Mouse (Mus musculus): ENCODE data around the gene Chst15.

Gene Chst15

GRCm38 (mm10) chr7:132317036-132317541 lies at the start of gene Chst15:
Gene Chst15, minus strand, starts transcription at chr7:132317228.
- DNase-seq (ENCODE audit: low spot score in 2 of 2) = peak; percentile 26 to 44

GRCm38 (mm10) chr7:132365703-132366384 lies 48.8 kb upstream of the Chst15 start:
- no peak for DNase-seq (ENCODE audit: low spot score in 2 of 2)

DNA sequence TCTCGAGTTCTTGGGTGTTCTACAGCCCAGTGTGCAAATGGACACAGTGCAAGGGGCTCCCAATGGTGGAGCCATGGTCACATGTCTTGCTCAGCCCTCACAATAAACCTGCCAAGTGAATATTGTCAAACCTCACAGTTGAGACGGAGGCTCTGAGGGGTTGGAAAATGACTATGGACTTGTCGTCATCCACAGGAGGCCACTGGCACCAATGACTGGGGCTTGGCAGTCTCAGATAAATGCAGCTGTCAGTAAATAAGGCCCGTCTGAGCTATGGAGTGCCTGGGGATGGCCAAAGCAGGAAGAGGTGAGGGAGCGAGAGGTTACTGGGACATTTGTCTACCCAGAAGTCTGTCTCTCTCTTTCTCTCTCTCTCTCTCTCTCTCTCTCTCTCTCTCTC lies 48.1 kb upstream of the Chst15 start:
- no peak for DNase-seq (ENCODE audit: low spot score in 2 of 2)

- DNase-seq (ENCODE audit: low spot score in 2 of 2) = no peak
Observed at GRCm38 (mm10) chr7:132364506-132364905, 47.5 kb upstream of the Chst15 start.

- no peak for DNase-seq (ENCODE audit: low spot score in 2 of 2)
Observed at GRCm38 (mm10) chr7:132360336-132360735, 43.3 kb upstream of the Chst15 start.

GRCm38 (mm10) chr7:132358709-132359108 lies 41.7 kb upstream of the Chst15 start:
- DNase-seq (ENCODE audit: low spot score in 2 of 2) = no peak

GRCm38 (mm10) chr7:132358250-132358649 lies 41.2 kb upstream of the Chst15 start:
- no peak for DNase-seq (ENCODE audit: low spot score in 2 of 2)

DNA sequence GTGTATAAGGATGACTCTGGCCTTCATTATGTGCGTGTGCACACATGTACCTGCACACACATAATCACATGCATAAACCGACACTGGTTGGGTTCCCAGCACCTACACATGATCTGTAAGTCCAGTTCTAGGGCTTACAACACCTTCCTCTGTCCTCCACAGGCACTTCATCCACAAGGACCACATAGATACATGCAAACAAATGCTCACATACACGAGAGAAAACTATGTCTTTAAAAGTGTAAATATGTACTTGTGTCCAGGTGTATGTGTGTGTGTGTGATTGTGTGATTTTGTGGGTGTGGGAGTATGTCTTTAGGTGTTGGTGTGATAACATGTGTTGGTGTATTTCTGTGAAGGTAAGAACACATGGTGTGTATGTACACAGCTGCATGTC lies 40.8 kb upstream of the Chst15 start:
- DNase-seq (ENCODE audit: low spot score in 2 of 2) = no peak

- DNase-seq (ENCODE audit: low spot score in 2 of 2) = no peak
Observed at GRCm38 (mm10) chr7:132356881-132357840, 40.1 kb upstream of the Chst15 start.

DNA sequence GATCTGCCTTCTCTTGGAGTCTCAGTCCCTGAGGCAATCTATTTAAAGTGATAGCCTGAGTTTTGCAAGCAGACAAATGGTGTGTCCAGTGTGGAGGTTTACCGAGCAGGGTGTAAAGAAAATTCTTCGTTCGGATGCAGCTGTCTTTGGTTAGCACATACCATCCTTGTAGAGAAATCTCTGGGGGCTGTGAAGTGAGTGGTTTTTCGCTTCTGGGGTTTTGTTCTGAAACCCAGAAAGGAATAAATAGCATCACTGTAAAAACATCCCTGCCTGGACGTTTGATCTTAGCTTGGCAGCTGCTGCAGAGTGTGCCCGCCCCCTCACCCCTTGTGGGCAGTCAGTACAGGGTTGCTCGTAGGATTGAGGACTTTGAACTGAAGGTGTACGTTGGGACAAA lies 39.2 kb upstream of the Chst15 start:
- no peak for DNase-seq (ENCODE audit: low spot score in 2 of 2)

DNA sequence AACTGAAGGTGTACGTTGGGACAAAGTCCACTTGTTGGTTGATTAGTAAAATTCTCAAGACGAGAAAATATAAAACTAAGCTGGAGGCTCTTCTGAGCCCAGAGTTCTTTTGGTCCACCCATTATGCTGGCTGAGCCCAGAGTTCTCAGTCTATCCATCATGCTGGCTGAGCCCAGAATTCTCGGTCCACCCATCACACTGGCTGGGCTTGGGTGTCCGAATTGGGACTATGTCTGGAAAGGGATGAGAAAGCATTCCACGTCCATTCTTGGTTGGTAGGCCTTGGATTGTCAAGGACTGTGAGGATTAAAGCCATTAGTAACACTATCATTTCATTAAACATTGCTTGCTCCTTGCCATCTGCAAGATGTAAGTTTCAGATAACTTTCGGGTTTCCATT lies 38.7 kb upstream of the Chst15 start:
- DNase-seq (ENCODE audit: low spot score in 2 of 2) = no peak

GRCm38 (mm10) chr7:132349075-132349572 lies 32.1 kb upstream of the Chst15 start:
- DNase-seq (ENCODE audit: low spot score in 2 of 2) = no peak

DNA sequence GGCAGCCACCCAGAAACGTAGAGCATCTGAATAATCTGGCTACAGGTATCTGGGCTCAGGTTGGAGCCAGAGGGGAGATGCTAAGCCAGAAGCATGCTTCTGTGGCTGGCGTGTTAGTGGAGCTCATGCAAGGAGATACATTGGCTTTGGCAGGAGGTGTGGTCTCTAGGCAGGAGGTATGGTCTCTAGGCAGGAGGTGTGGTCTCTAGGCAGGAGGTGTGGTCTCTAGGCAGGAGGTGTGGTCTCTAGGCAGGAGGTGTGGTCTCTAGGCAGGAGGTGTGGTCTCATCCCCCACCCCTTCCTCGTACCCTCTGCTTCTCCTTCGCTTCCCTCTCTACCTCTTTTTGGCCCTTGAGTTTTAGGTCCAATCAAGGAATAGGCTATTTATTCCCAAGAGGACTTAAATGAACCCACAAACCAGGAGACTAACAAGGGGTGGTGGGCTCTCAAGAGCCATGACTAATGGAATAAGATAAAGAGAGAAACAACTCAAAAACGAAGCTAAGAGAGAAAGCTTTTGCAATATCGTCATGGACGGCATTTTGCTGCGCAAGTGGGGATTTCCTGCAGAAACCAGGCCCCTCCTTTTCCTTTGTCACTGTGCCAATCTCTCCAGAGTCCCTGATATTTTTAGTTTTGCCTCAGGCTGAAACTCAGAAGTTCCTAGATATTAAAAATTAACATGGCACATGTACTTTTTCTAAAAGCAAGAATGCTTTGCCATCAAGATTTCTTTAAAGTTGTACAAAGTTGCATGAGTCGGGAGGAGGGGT lies 30.4 kb upstream of the Chst15 start:
- DNase-seq (ENCODE audit: low spot score in 2 of 2) = no peak

GRCm38 (mm10) chr7:132345526-132346070 lies 28.6 kb upstream of the Chst15 start:
- DNase-seq (ENCODE audit: low spot score in 2 of 2) = no peak

GRCm38 (mm10) chr7:132344606-132345005 lies 27.6 kb upstream of the Chst15 start:
- no peak for DNase-seq (ENCODE audit: low spot score in 2 of 2)

DNA sequence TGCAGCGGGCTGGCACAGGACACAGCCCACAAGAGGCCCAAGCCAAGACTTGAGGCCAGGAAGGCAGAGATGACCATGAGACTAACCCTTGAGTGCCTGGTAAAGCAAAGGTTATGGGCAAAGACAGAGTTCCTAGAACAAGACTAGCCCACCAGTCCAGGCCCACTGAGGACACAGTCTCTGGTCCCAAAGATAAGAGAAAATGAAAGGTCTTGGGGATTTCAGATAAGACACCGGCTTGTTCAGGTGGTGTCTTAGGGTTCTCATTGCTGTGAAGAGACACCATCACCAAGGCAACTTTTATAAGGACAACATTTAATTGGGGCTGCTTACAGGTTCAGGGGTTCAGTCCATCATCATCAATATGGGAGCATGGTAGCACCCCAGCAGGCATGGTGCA lies 26.9 kb upstream of the Chst15 start:
- DNase-seq (ENCODE audit: low spot score in 2 of 2) = no peak

DNA sequence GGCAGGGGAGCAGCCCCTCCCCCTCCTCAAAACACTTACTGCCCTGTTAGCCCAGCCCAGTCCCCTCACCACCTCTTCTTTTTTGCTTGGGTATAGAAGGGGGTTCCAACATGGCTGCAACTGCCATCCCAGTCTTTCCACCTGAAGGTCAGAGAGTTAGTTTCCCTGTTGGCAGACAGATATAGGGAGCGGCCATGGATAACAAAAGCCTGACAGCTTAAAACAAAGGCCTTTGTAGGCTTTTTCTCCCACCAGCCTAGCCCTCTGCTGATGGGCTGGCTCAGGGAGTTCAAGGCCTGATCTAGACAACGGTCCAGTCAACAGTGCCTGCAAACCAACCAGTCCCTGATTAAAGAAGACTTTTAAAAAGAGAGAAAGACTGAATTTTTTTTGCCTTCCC lies 26.1 kb upstream of the Chst15 start:
- no peak for DNase-seq (ENCODE audit: low spot score in 2 of 2)

DNA sequence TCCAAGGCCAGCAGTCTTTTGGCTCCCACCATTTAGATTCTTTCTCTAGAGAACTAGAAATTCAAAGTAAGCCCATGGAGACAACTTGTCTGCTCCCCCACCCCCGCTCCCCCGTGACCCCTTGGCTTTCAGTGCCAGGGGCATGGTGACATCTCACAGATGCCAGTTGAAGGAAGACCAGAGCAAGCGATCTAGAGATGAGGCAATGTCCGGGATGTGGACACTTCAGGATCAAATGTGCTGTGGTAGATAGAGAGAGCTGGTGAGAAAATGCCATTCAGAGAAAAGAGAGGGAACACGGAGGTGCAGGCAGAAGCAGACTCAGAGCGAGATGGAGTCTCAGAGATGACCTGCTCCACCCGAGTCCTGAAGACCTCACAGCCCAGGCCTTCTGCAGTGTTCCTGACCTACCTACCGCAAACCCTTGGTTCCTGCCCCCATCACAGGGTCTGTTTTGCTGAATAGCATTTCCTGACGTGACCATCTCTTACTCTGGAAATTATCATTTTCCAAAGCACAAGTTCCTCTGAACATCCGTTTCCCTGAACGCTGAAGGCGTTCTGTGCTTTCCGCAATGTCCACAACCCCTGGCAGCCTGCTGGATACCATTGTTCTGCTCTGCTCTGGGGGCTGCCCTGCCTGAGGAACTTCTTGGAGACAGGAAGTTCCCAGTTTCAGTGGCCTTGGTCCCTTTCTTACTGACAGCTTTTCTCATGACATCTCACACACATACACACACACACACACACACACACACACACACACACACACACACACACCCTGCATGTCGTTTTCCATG lies 22.2 kb upstream of the Chst15 start:
- no peak for DNase-seq (ENCODE audit: low spot score in 2 of 2)

GRCm38 (mm10) chr7:132338350-132338749 lies 21.3 kb upstream of the Chst15 start:
- no peak for DNase-seq (ENCODE audit: low spot score in 2 of 2)

DNA sequence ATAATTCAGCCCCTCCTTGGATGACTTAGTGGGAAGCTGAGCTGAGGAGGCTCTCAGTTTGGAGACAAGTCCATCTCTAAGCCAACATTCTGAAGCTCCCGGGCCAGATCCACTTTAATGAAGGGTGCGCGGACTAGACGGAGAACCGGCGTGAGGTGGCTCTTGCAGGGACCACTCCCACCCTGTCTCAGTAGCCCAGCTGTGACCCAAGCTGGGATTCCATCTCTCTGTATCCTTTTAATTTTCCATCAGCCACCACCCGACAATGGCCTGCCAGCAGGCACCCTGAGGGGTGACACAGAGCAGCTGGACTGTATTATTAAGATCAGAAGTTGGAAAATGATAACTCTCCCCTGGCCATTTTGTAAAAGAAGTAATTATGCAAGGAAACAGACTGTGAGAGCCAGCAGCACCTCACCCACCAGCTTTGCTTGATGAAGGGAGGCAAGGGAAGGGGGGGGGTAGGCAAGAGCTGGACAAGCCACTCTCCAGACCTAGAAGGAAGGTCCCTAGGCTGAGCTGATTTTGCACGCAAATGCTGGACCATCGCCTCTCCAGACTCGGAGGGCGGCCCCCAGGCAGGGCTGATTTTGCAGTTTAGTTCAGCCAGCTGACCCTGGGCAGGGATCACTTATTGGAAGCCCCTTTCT lies 20.4 kb upstream of the Chst15 start:
- no peak for DNase-seq (ENCODE audit: low spot score in 2 of 2)

All from left cerebral cortex, adult 9 months (tissue).